29 mouse cellular contexts compared by ENCODE assay signal in genomic region chr1:43385008-43385407, GRCm38 (mm10). TPM values are rescaled to one million over a fixed set of nuclear protein-coding genes. Genes with fewer than 3 reads are reported as not detected.
DNase-seq lines count a peak whose midpoint lies in the region; ATAC-seq lines count a peak whose summit lies in the region.
"Had no signal": no experiment of that assay in that cellular context is flagged by ENCODE, and none has a peak within 500 bp of the region (broad histone marks: within the 10 kb centered on the region; RNA-seq: fewer than 3 reads in every experiment).

No protein-coding gene starts in this region.

- intact Hi-C loops in heart, postnatal 14 days (cut with DNase I) = no loop called here

- peaks cover 14% of the 10 kb centered on the region for H3K4me1 ChIP-seq in liver, embryonic 12.5 days
- H3K4me1 ChIP-seq in liver, embryonic 15.5 days (replicated peaks) = peaks cover 10% of the 10 kb centered on the region
- H3K4me1 ChIP-seq: embryonic facial prominence, embryonic 10.5 days; embryonic facial prominence, embryonic 13.5 days; forebrain, embryonic 12.5 days; forebrain, embryonic 15.5 days; heart, embryonic 12.5 days; heart, embryonic 15.5 days had no signal

- H3K4me2 ChIP-seq in liver, embryonic 12.5 days = peak overlapping the region; percentile 17
- peak overlapping the region; percentile 19 for H3K4me2 ChIP-seq in liver, embryonic 15.5 days
- H3K4me2 ChIP-seq: embryonic facial prominence, embryonic 13.5 days; forebrain, embryonic 12.5 days; forebrain, embryonic 15.5 days; heart, embryonic 12.5 days; heart, embryonic 15.5 days; hindbrain, embryonic 14.5 days had no signal

- no peaks in the 10 kb centered on the region for H3K27me3 ChIP-seq in liver, embryonic 12.5 days (replicated peaks)
- no peaks in the 10 kb centered on the region for H3K27me3 ChIP-seq in liver, embryonic 15.5 days
- H3K27me3 ChIP-seq: embryonic facial prominence, embryonic 13.5 days; forebrain, embryonic 12.5 days; forebrain, embryonic 15.5 days; heart, embryonic 12.5 days; heart, embryonic 15.5 days had no signal

- H3K36me3 ChIP-seq in liver, embryonic 12.5 days = no peaks in the 10 kb centered on the region
- H3K36me3 ChIP-seq in liver, embryonic 15.5 days (replicated peaks) = no peaks in the 10 kb centered on the region
- H3K36me3 ChIP-seq: embryonic facial prominence, embryonic 10.5 days; embryonic facial prominence, embryonic 13.5 days; forebrain, embryonic 12.5 days; forebrain, embryonic 15.5 days; heart, embryonic 12.5 days; heart, embryonic 15.5 days had no signal

- peak; percentile 8 for DNase-seq in heart, adult 11 months
- DNase-seq in heart, postnatal 14 days = no peak
- no peak for DNase-seq in frontal cortex, postnatal 25 days (ENCODE audit: low spot score in 2 of 2)
- DNase-seq in urinary bladder, postnatal 25 days (ENCODE audit: low spot score) = no peak
- no peak for DNase-seq in cerebellum, adult 11-12 months
- DNase-seq: adrenal gland, adult 8-10 months; adrenal gland, postnatal 25 days; cerebellum, adult 11 months; cerebellum, adult 8-10 months; cerebellum, postnatal 10 days; cerebellum, postnatal 36 days; embryo, embryonic 11 days; gastrocnemius, postnatal 10 days; heart, adult 18-20 months; heart, postnatal 10 days; heart, postnatal 4 days had no signal

- peak; percentile 91 for ATAC-seq in liver, embryonic 12.5 days
- peak; percentile 88 for ATAC-seq in liver, embryonic 15.5 days (ENCODE audit: insufficient read depth)
- peak; percentile 47 for ATAC-seq in megakaryocyte-erythroid progenitor cell, adult 5-6 weeks (replicated peaks; ENCODE audit: low FRiP score, low TSS enrichment, poor library complexity, severe bottlenecking)
- ATAC-seq: activated CD4-positive, CD25-positive, alpha-beta regulatory T cell, adult 4 months; forebrain, embryonic 15.5 days; hindbrain, postnatal 0 days had no signal

- H3K9me3 ChIP-seq in liver, embryonic 12.5 days (replicated peaks) = no peaks in the 10 kb centered on the region
- H3K9me3 ChIP-seq in liver, embryonic 15.5 days (replicated peaks) = no peaks in the 10 kb centered on the region
- H3K9me3 ChIP-seq: embryonic facial prominence, embryonic 10.5 days; embryonic facial prominence, embryonic 13.5 days; forebrain, embryonic 12.5 days; forebrain, embryonic 15.5 days; heart, embryonic 12.5 days; heart, embryonic 15.5 days had no signal

- H3K9ac ChIP-seq in liver, embryonic 12.5 days = no peak overlapping the region
- H3K9ac ChIP-seq in liver, embryonic 15.5 days = no peak overlapping the region
- H3K9ac ChIP-seq: embryonic facial prominence, embryonic 13.5 days; forebrain, embryonic 12.5 days; forebrain, embryonic 15.5 days; heart, embryonic 12.5 days; heart, embryonic 15.5 days; hindbrain, embryonic 14.5 days had no signal

- no peak overlapping the region for H3K4me3 ChIP-seq in liver, embryonic 12.5 days
- no peak overlapping the region for H3K4me3 ChIP-seq in liver, embryonic 15.5 days (replicated peaks)
- H3K4me3 ChIP-seq: embryonic facial prominence, embryonic 10.5 days; embryonic facial prominence, embryonic 13.5 days; erythroblast, embryonic 14.5 days; forebrain, embryonic 12.5 days; forebrain, embryonic 15.5 days; heart, embryonic 12.5 days; heart, embryonic 15.5 days had no signal

- no peak overlapping the region for H3K27ac ChIP-seq in liver, embryonic 12.5 days
- no peak overlapping the region for H3K27ac ChIP-seq in liver, embryonic 15.5 days (replicated peaks)
- H3K27ac ChIP-seq: embryonic facial prominence, embryonic 10.5 days; embryonic facial prominence, embryonic 13.5 days; forebrain, embryonic 12.5 days; forebrain, embryonic 15.5 days; heart, embryonic 15.5 days; hindbrain, embryonic 14.5 days; hindbrain, postnatal 0 days had no signal

RNA-seq across cellular contexts. Expression of gene Nck2, which starts 59.4 kb away (rescaled TPM):
- total RNA-seq in heart, postnatal 14 days (2021) = 10 to 100 TPM; 21.0 to 22.4 TPM
- 20.3 and 20.4 TPM in 2 replicates for polyA plus RNA-seq in liver, embryonic 12.5 days (2016; fragmentation: Nextera tagmentation; extraction: Ambion mirVana)
- 10.2 and 10.8 TPM in 2 replicates for polyA plus RNA-seq in liver, embryonic 15.5 days (2015; fragmentation: Nextera tagmentation; extraction: Ambion mirVana)
- 19.5 and 26.8 TPM in 2 replicates for total RNA-seq in megakaryocyte-erythroid progenitor cell, adult 5-6 weeks (2014; fragmentation: Nextera tagmentation)
- 20.2 and 32.8 TPM in 2 replicates for total RNA-seq in megakaryocyte-erythroid progenitor cell, adult 5-6 weeks (2017)
